In the genomic region with DNA sequence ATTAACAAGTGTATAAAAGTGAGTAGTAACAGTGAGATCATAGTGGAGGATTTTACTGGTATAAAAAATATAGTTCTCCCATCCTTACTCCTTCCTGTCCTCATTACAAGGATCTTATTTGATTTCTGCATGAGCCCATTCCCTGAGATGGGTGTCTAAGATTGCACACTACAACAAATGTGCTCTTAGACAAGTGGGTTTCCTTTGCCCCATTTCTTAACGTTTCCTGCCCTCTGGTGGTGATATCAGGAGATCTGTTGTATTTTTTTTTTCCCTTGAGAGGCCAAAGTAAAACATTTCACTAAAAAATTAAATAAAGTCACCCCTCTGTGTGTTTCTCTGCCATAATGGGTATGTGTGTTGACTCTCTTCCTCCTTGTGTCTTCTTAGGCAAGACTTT, we compare ENCODE assay signal across 9 mouse cellular contexts.
A peak's percentile ranks its signal among the peaks of the same experiment; 100 is the strongest.
DNase-seq lines count a peak whose midpoint lies in the region; ATAC-seq and TF ChIP-seq lines count a peak whose summit lies in the region.
"Had no signal": no experiment of that assay in that cellular context is flagged by ENCODE, and none has a peak within 500 bp of the region (broad histone marks: within the 10 kb centered on the region; RNA-seq: fewer than 3 reads in every experiment).

No protein-coding gene starts in this region.

- H3K4me1 ChIP-seq in heart, adult 2 months (ENCODE audit: control insufficient read depth, insufficient read depth, low read length): no peaks in the 10 kb centered on the region
- H3K4me1 ChIP-seq in heart, embryonic 11.5 days (ENCODE audit: control insufficient read depth, insufficient read depth, low read length): no peaks in the 10 kb centered on the region
- no peaks in the 10 kb centered on the region for H3K4me1 ChIP-seq in midbrain, embryonic 14.5 days (ENCODE audit: control insufficient read depth, insufficient read depth, low read length)
- H3K4me1 ChIP-seq in midbrain, embryonic 13.5 days (replicated peaks): no peaks in the 10 kb centered on the region
- no peaks in the 10 kb centered on the region for H3K4me1 ChIP-seq in forebrain, embryonic 16.5 days (replicated peaks; ENCODE audit: control insufficient read depth, insufficient read depth, low read length)
- H3K4me1 ChIP-seq: limb, embryonic 12.5 days had no signal

- peak; percentile 58 for TF ChIP-seq CTCF in heart, adult 2 months (IDR thresholded peaks at IDR 0.05)

- no peak overlapping the region for H3K27ac ChIP-seq in heart, adult 2 months
- H3K27ac ChIP-seq in heart, embryonic 11.5 days (ENCODE audit: low read depth, low read length): no peak overlapping the region
- no peak overlapping the region for H3K27ac ChIP-seq in midbrain, embryonic 14.5 days (replicated peaks; ENCODE audit: low read depth, low read length)
- no peak overlapping the region for H3K27ac ChIP-seq in midbrain, embryonic 13.5 days
- H3K27ac ChIP-seq in forebrain, embryonic 16.5 days (ENCODE audit: low read length): no peak overlapping the region
- H3K27ac ChIP-seq: limb, embryonic 12.5 days had no signal

- no peaks in the 10 kb centered on the region for H3K9me3 ChIP-seq in heart, embryonic 11.5 days (replicated peaks; ENCODE audit: control insufficient read depth, low read length)
- no peaks in the 10 kb centered on the region for H3K9me3 ChIP-seq in midbrain, embryonic 14.5 days (ENCODE audit: control insufficient read depth, low read length)
- no peaks in the 10 kb centered on the region for H3K9me3 ChIP-seq in midbrain, embryonic 13.5 days
- no peaks in the 10 kb centered on the region for H3K9me3 ChIP-seq in forebrain, embryonic 16.5 days (ENCODE audit: control insufficient read depth, low read length)
- H3K9me3 ChIP-seq: limb, embryonic 12.5 days had no signal

- no peak for DNase-seq in heart, adult 2 months
- peak; percentile 80 for DNase-seq in midbrain, embryonic 14.5 days
- peak; percentile 68 for DNase-seq in brain, adult 2 months (ENCODE audit: low read depth, low spot score)
- peak; percentile 53 for DNase-seq in retina, embryonic 14.5 days (ENCODE audit: low spot score)
- DNase-seq in urinary bladder, postnatal 10 days (ENCODE audit: low spot score): no peak

- 2% methylated on average over 1 of the region's 1 CpGs for WGBS in heart, adult 2 months
- 12% methylated on average over 1 of the region's 1 CpGs for WGBS in heart, embryonic 11.5 days (ENCODE audit: insufficient replicate concordance)
- whole genome bisulfite sequencing in midbrain, embryonic 14.5 days: 16% methylated on average over 1 of the region's 1 CpGs
- WGBS in midbrain, embryonic 13.5 days: 22% methylated on average over 1 of the region's 1 CpGs
- WGBS in forebrain, embryonic 16.5 days: 7% methylated on average over 1 of the region's 1 CpGs

- no peaks in the 10 kb centered on the region for H3K79me2 ChIP-seq in heart, adult 2 months (replicated peaks; ENCODE audit: control insufficient read depth, insufficient read depth, low read length)

- no peak overlapping the region for H3K4me3 ChIP-seq in heart, adult 2 months
- no peak overlapping the region for H3K4me3 ChIP-seq in heart, embryonic 11.5 days (ENCODE audit: low read depth, low read length)
- no peak overlapping the region for H3K4me3 ChIP-seq in midbrain, embryonic 14.5 days (replicated peaks; ENCODE audit: low read depth, low read length)
- no peak overlapping the region for H3K4me3 ChIP-seq in midbrain, embryonic 13.5 days (replicated peaks)
- H3K4me3 ChIP-seq in forebrain, embryonic 16.5 days (replicated peaks; ENCODE audit: low read length): no peak overlapping the region
- H3K4me3 ChIP-seq: limb, embryonic 12.5 days had no signal

- no peaks in the 10 kb centered on the region for H3K36me3 ChIP-seq in heart, adult 2 months (ENCODE audit: control insufficient read depth, insufficient read depth, low read length)
- H3K36me3 ChIP-seq in heart, embryonic 11.5 days (ENCODE audit: control insufficient read depth, insufficient read depth, low read length): no peaks in the 10 kb centered on the region
- no peaks in the 10 kb centered on the region for H3K36me3 ChIP-seq in midbrain, embryonic 14.5 days (ENCODE audit: control insufficient read depth, insufficient read depth, low read length)
- H3K36me3 ChIP-seq in midbrain, embryonic 13.5 days: no peaks in the 10 kb centered on the region
- no peaks in the 10 kb centered on the region for H3K36me3 ChIP-seq in forebrain, embryonic 16.5 days (ENCODE audit: control insufficient read depth, insufficient read depth)
- H3K36me3 ChIP-seq: limb, embryonic 12.5 days had no signal

- TF ChIP-seq EP300 in heart, adult 2 months (IDR thresholded peaks at IDR 0.05; ENCODE audit: insufficient read depth, low read depth, low read length): no peak

- H3K9ac ChIP-seq in heart, adult 2 months (ENCODE audit: low read depth, low read length): no peak overlapping the region
- H3K9ac ChIP-seq in heart, embryonic 11.5 days (ENCODE audit: low read depth, low read length): no peak overlapping the region
- no peak overlapping the region for H3K9ac ChIP-seq in midbrain, embryonic 14.5 days (replicated peaks; ENCODE audit: low read length)
- H3K9ac ChIP-seq in midbrain, embryonic 13.5 days (replicated peaks): no peak overlapping the region
- H3K9ac ChIP-seq in forebrain, embryonic 16.5 days (replicated peaks; ENCODE audit: low read depth, low read length): no peak overlapping the region
- H3K9ac ChIP-seq: limb, embryonic 12.5 days had no signal

- TF ChIP-seq POLR2A in heart, adult 2 months (IDR thresholded peaks at IDR 0.05; ENCODE audit: insufficient read depth, low read depth, low read length): no peak

- H3K27me3 ChIP-seq in heart, adult 2 months (ENCODE audit: control insufficient read depth, insufficient read depth, low read length): no peaks in the 10 kb centered on the region
- H3K27me3 ChIP-seq in heart, embryonic 11.5 days (ENCODE audit: control insufficient read depth, insufficient read depth, low read length): no peaks in the 10 kb centered on the region
- no peaks in the 10 kb centered on the region for H3K27me3 ChIP-seq in midbrain, embryonic 14.5 days (ENCODE audit: control insufficient read depth, insufficient read depth, low read length)
- no peaks in the 10 kb centered on the region for H3K27me3 ChIP-seq in midbrain, embryonic 13.5 days
- H3K27me3 ChIP-seq in forebrain, embryonic 16.5 days (replicated peaks; ENCODE audit: control insufficient read depth, insufficient read depth, low read length): no peaks in the 10 kb centered on the region
- H3K27me3 ChIP-seq: limb, embryonic 12.5 days had no signal

- no peak overlapping the region for H3K4me2 ChIP-seq in heart, embryonic 11.5 days
- H3K4me2 ChIP-seq in midbrain, embryonic 14.5 days (ENCODE audit: low read length): no peak overlapping the region
- H3K4me2 ChIP-seq in midbrain, embryonic 13.5 days (replicated peaks): no peak overlapping the region
- no peak overlapping the region for H3K4me2 ChIP-seq in forebrain, embryonic 16.5 days (ENCODE audit: low read length)
- H3K4me2 ChIP-seq: limb, embryonic 12.5 days had no signal

- ATAC-seq in heart, embryonic 11.5 days (replicated peaks; ENCODE audit: insufficient number of reproducible peaks, low FRiP score, low TSS enrichment): no peak
- no peak for ATAC-seq in midbrain, embryonic 14.5 days (ENCODE audit: low FRiP score, low TSS enrichment)
- ATAC-seq in midbrain, embryonic 13.5 days: no peak
- ATAC-seq in forebrain, embryonic 16.5 days: no peak

- intact Hi-C loops in heart, adult 2 months (cut with DNase I): loop anchor here (2.0 to 10.0 kb wide), 2 partner anchors 101 to 387 kb away; a partner anchor contains a TSS

Comparison
In these comparisons a context has a peak if more than half of its experiments do, and no peak if none do; other contexts are left out.
1. DNase-seq: peak in midbrain, embryonic 14.5 days (single experiment), brain, adult 2 months (single experiment) and retina, embryonic 14.5 days (single experiment); none in heart, adult 2 months (0 of 2) and urinary bladder, postnatal 10 days (single experiment).